Mouse (Mus musculus): ENCODE results near the gene Oaz2. TPM values are rescaled to one million over a fixed set of nuclear protein-coding genes. Genes with fewer than 3 reads are reported as not detected.
"Not testable (repeated sequence)": the region's sequence is repeated elsewhere in the genome, so short reads cannot be mapped to it uniquely, and the experiment has no call there.

Oaz2 gene
- polyA plus RNA-seq, 1 experiment from 2014 or later, result 49.6 TPM

GRCm38 (mm10) chr9:65635766-65636165, 32.0 kb upstream of the Oaz2 start:
- no peak overlapping the region for H3K27ac ChIP-seq
- H3K4me2 ChIP-seq, result no peak overlapping the region
- no peak overlapping the region for H3K4me3 ChIP-seq (replicated peaks)
- DNase-seq, result no peak
- peaks cover 14% of the 10 kb centered on the region for H3K4me1 ChIP-seq (replicated peaks)
- no peaks in the 10 kb centered on the region for H3K36me3 ChIP-seq
- no peaks in the 10 kb centered on the region for H3K9me3 ChIP-seq (replicated peaks)
- H3K27me3 ChIP-seq, result peaks cover 43% of the 10 kb centered on the region
- H3K9ac ChIP-seq, result no peak overlapping the region
- WGBS (ENCODE audit: insufficient replicate concordance), result 49% methylated on average over 1 of the region's 1 CpGs
- no peak for ATAC-seq (ENCODE audit: low read depth)

GRCm38 (mm10) chr9:65636926-65637325, 30.9 kb upstream of the Oaz2 start:
- no peak overlapping the region for H3K4me2 ChIP-seq
- no peak overlapping the region for H3K9ac ChIP-seq
- ATAC-seq (ENCODE audit: low read depth) (no peak), DNase-seq (no peak)
- H3K4me3 ChIP-seq (replicated peaks), result no peak overlapping the region
- 70% methylated on average over 4 of the region's 4 CpGs for WGBS (ENCODE audit: insufficient replicate concordance)
- H3K27ac ChIP-seq, result no peak overlapping the region
- 0 out of 2 replicates have a peak, but pooled peaks cover 8% of the 10 kb centered on the region for H3K4me1 ChIP-seq (replicated peaks)
- H3K36me3 ChIP-seq, result no peaks in the 10 kb centered on the region
- peaks cover 34% of the 10 kb centered on the region for H3K27me3 ChIP-seq
- no peaks in the 10 kb centered on the region for H3K9me3 ChIP-seq (replicated peaks)

- Histone ChIP-seq H3K9me3 (replicated peaks) (no peaks in the 10 kb centered on the region), H3K4me3 (replicated peaks) (no peak overlapping the region), H3K4me1 (replicated peaks) (0 out of 2 replicates have a peak, but pooled peaks cover 6% of the 10 kb centered on the region), H3K9ac (no peak overlapping the region), H3K36me3 (no peaks in the 10 kb centered on the region), H3K4me2 (no peak overlapping the region), H3K27ac (no peak overlapping the region), H3K27me3 (peaks cover 13% of the 10 kb centered on the region; the same call in 1 of the 2 replicates)
- 55% methylated on average over 5 of the region's 5 CpGs for WGBS (ENCODE audit: insufficient replicate concordance)
- DNase-seq, result no peak
- no peak for ATAC-seq (ENCODE audit: low read depth)
These were observed 28.7 kb upstream of the Oaz2 start for GRCm38 (mm10) chr9:65639065-65639464.

GRCm38 (mm10) chr9:65640838-65641410, 26.9 kb upstream of the Oaz2 start:
- H3K27me3 ChIP-seq, result peaks cover 13% of the 10 kb centered on the region; the same call in 1 of the 2 replicates
- H3K9ac ChIP-seq, result no peak overlapping the region
- WGBS (ENCODE audit: insufficient replicate concordance), result 34% methylated on average over 5 of the region's 5 CpGs
- DNase-seq (no peak), ATAC-seq (ENCODE audit: low read depth) (no peak)
- 0 out of 2 replicates have a peak, but pooled peaks cover 6% of the 10 kb centered on the region for H3K4me1 ChIP-seq (replicated peaks)
- no peak overlapping the region for H3K4me2 ChIP-seq
- H3K4me3 ChIP-seq (replicated peaks), result no peak overlapping the region
- H3K36me3 ChIP-seq, result no peaks in the 10 kb centered on the region
- H3K27ac ChIP-seq, result no peak overlapping the region
- no peaks in the 10 kb centered on the region for H3K9me3 ChIP-seq (replicated peaks)

GRCm38 (mm10) chr9:65641446-65642052, 26.3 kb upstream of the Oaz2 start:
- H3K4me1 ChIP-seq (replicated peaks), result peaks cover 6% of the 10 kb centered on the region; the same call in 1 of the 2 replicates
- H3K27me3 ChIP-seq, result peaks cover 13% of the 10 kb centered on the region; the same call in 1 of the 2 replicates
- ATAC-seq (ENCODE audit: low read depth) (no peak), DNase-seq (no peak)
- no peak overlapping the region for H3K4me2 ChIP-seq
- H3K4me3 ChIP-seq (replicated peaks), result no peak overlapping the region
- 21% methylated on average over 12 of the region's 12 CpGs for WGBS (ENCODE audit: insufficient replicate concordance)
- H3K9me3 ChIP-seq (replicated peaks), result no peaks in the 10 kb centered on the region
- H3K9ac ChIP-seq, result no peak overlapping the region
- H3K27ac ChIP-seq, result no peak overlapping the region
- H3K36me3 ChIP-seq, result no peaks in the 10 kb centered on the region

GRCm38 (mm10) chr9:65642546-65642945, 25.3 kb upstream of the Oaz2 start:
- no peaks in the 10 kb centered on the region for H3K9me3 ChIP-seq (replicated peaks)
- H3K36me3 ChIP-seq, result no peaks in the 10 kb centered on the region
- H3K4me3 ChIP-seq (replicated peaks), result no peak overlapping the region
- H3K4me1 ChIP-seq (replicated peaks), result peaks cover 6% of the 10 kb centered on the region; the same call in 1 of the 2 replicates
- no peak overlapping the region for H3K9ac ChIP-seq
- no peak for ATAC-seq (ENCODE audit: low read depth)
- DNase-seq, result no peak
- H3K27me3 ChIP-seq, result peaks cover 13% of the 10 kb centered on the region; the same call in 1 of the 2 replicates
- H3K4me2 ChIP-seq, result no peak overlapping the region
- no peak overlapping the region for H3K27ac ChIP-seq

- Histone ChIP-seq H3K9ac (no peak overlapping the region), H3K27me3 (peaks cover 8% of the 10 kb centered on the region; the same call in 1 of the 2 replicates), H3K9me3 (replicated peaks) (no peaks in the 10 kb centered on the region), H3K4me3 (replicated peaks) (no peak overlapping the region), H3K4me2 (no peak overlapping the region), H3K27ac (no peak overlapping the region), H3K4me1 (replicated peaks) (peaks cover 8% of the 10 kb centered on the region), H3K36me3 (no peaks in the 10 kb centered on the region)
- no peak for ATAC-seq (ENCODE audit: low read depth)
- WGBS (ENCODE audit: insufficient replicate concordance), result 74% methylated on average over 4 of the region's 4 CpGs
- no peak for DNase-seq
These were observed 22.8 kb upstream of the Oaz2 start for GRCm38 (mm10) chr9:65644960-65645359.

- Histone ChIP-seq H3K9ac (no peak overlapping the region), H3K27ac (no peak overlapping the region), H3K4me1 (replicated peaks) (peaks cover 11% of the 10 kb centered on the region), H3K4me2 (no peak overlapping the region), H3K9me3 (replicated peaks) (no peaks in the 10 kb centered on the region), H3K27me3 (peaks cover under 1% of the 10 kb centered on the region; the same call in 1 of the 2 replicates), H3K36me3 (no peaks in the 10 kb centered on the region), H3K4me3 (replicated peaks) (no peak overlapping the region)
- 26% methylated on average over 3 of the region's 3 CpGs for WGBS (ENCODE audit: insufficient replicate concordance)
- DNase-seq (no peak), ATAC-seq (ENCODE audit: low read depth) (no peak)
These were observed 21.8 kb upstream of the Oaz2 start for GRCm38 (mm10) chr9:65645984-65646383.

GRCm38 (mm10) chr9:65646782-65647181, 21.0 kb upstream of the Oaz2 start:
- no peak overlapping the region for H3K4me3 ChIP-seq (replicated peaks)
- no peaks in the 10 kb centered on the region for H3K36me3 ChIP-seq
- H3K9me3 ChIP-seq (replicated peaks), result no peaks in the 10 kb centered on the region
- peaks cover 10% of the 10 kb centered on the region for H3K4me1 ChIP-seq (replicated peaks)
- 70% methylated on average over 2 of the region's 2 CpGs for WGBS (ENCODE audit: insufficient replicate concordance)
- DNase-seq, result no peak
- no peak for ATAC-seq (ENCODE audit: low read depth)
- no peak overlapping the region for H3K27ac ChIP-seq
- H3K4me2 ChIP-seq, result no peak overlapping the region
- no peaks in the 10 kb centered on the region for H3K27me3 ChIP-seq
- no peak overlapping the region for H3K9ac ChIP-seq

- H3K27ac ChIP-seq, result no peak overlapping the region
- H3K27me3 ChIP-seq, result no peaks in the 10 kb centered on the region
- no peak for DNase-seq
- H3K9ac ChIP-seq, result no peak overlapping the region
- H3K4me1 ChIP-seq (replicated peaks), result peaks cover 10% of the 10 kb centered on the region
- no peak overlapping the region for H3K4me2 ChIP-seq
- no peaks in the 10 kb centered on the region for H3K36me3 ChIP-seq
- no peak overlapping the region for H3K4me3 ChIP-seq (replicated peaks)
- no peaks in the 10 kb centered on the region for H3K9me3 ChIP-seq (replicated peaks)
- ATAC-seq (ENCODE audit: low read depth), result no peak
- 76% methylated on average over 13 of the region's 13 CpGs for WGBS (ENCODE audit: insufficient replicate concordance)
These were observed 19.1 kb upstream of the Oaz2 start for GRCm38 (mm10) chr9:65648730-65649129.

GRCm38 (mm10) chr9:65649997-65650396, 17.8 kb upstream of the Oaz2 start:
- no peak for ATAC-seq (ENCODE audit: low read depth)
- no peak overlapping the region for H3K27ac ChIP-seq
- no peak for DNase-seq
- H3K4me1 ChIP-seq (replicated peaks), result peaks cover 10% of the 10 kb centered on the region
- WGBS (ENCODE audit: insufficient replicate concordance), result 32% methylated on average over 1 of the region's 1 CpGs
- H3K9ac ChIP-seq, result no peak overlapping the region; the same call in 1 of the 2 replicates
- no peaks in the 10 kb centered on the region for H3K9me3 ChIP-seq (replicated peaks)
- H3K36me3 ChIP-seq, result no peaks in the 10 kb centered on the region
- H3K4me3 ChIP-seq (replicated peaks), result no peak overlapping the region
- H3K27me3 ChIP-seq, result no peaks in the 10 kb centered on the region
- H3K4me2 ChIP-seq, result no peak overlapping the region

- not testable (repeated sequence) for H3K4me1 ChIP-seq (replicated peaks); DNase-seq
- WGBS (ENCODE audit: insufficient replicate concordance), result 69% methylated on average over 1 of the region's 1 CpGs
These were observed 15.8 kb upstream of the Oaz2 start for GRCm38 (mm10) chr9:65651957-65652356.

More at GRCm38 (mm10) chr9:65651957-65652356, 15.8 kb upstream of the Oaz2 start:
- not testable (repeated sequence) for H3K4me3 ChIP-seq (replicated peaks); H3K4me2 ChIP-seq; H3K9me3 ChIP-seq (replicated peaks); H3K27ac ChIP-seq; H3K27me3 ChIP-seq; H3K9ac ChIP-seq; ATAC-seq (ENCODE audit: low read depth); H3K36me3 ChIP-seq

Measured in liver, embryonic 13.5 days (tissue).